Mouse (Mus musculus): ENCODE measurements at regions not wholly inside any gene's neighbourhood (a gene's known extent, or its start where the extent isn't known, plus 50 kb on each side); places are given as distances from the start of the nearest gene placed in this dataset.

- Histone ChIP-seq H3K9ac (replicated peaks; ENCODE audit: low read depth, low read length) (no peak overlapping the region), H3K4me1 (ENCODE audit: control insufficient read depth, insufficient read depth, low read length) (no peaks in the 10 kb centered on the region), H3K27me3 (ENCODE audit: control insufficient read depth, insufficient read depth, low read length) (no peaks in the 10 kb centered on the region), H3K4me3 (ENCODE audit: low read depth, low read length) (no peak overlapping the region), H3K9me3 (ENCODE audit: control insufficient read depth, low read length) (no peaks in the 10 kb centered on the region), H3K36me3 (ENCODE audit: control insufficient read depth, insufficient read depth, low read length) (no peaks in the 10 kb centered on the region), H3K4me2 (ENCODE audit: low read depth, low read length) (no peak overlapping the region), H3K27ac (ENCODE audit: low read depth, low read length) (no peak overlapping the region)
- no peak for ATAC-seq (ENCODE audit: low read depth)
- WGBS = 89% methylated on average over 3 of the region's 3 CpGs
Measured at GRCm38 (mm10) chr2:143243741-143244140, 165.5 kb downstream of the Otor start.

GRCm38 (mm10) chr2:143246131-143246665 lies 167.9 kb downstream of the Otor start:
- no peak overlapping the region for H3K4me3 ChIP-seq (ENCODE audit: low read depth, low read length)
- no peaks in the 10 kb centered on the region for H3K27me3 ChIP-seq (ENCODE audit: control insufficient read depth, insufficient read depth, low read length)
- ATAC-seq (ENCODE audit: low read depth) = no peak
- 85% methylated on average over 4 of the region's 4 CpGs for WGBS
- no peak overlapping the region for H3K4me2 ChIP-seq (ENCODE audit: low read depth, low read length)
- no peak overlapping the region for H3K9ac ChIP-seq (replicated peaks; ENCODE audit: low read depth, low read length)
- no peaks in the 10 kb centered on the region for H3K4me1 ChIP-seq (ENCODE audit: control insufficient read depth, insufficient read depth, low read length)
- H3K27ac ChIP-seq (ENCODE audit: low read depth, low read length) = no peak overlapping the region
- no peaks in the 10 kb centered on the region for H3K9me3 ChIP-seq (ENCODE audit: control insufficient read depth, low read length)
- H3K36me3 ChIP-seq (ENCODE audit: control insufficient read depth, insufficient read depth, low read length) = no peaks in the 10 kb centered on the region

GRCm38 (mm10) chr2:143269026-143269425 lies 190.8 kb downstream of the Otor start:
- Histone ChIP-seq H3K36me3 (ENCODE audit: control insufficient read depth, insufficient read depth, low read length) (no peaks in the 10 kb centered on the region), H3K4me3 (ENCODE audit: low read depth, low read length) (no peak overlapping the region), H3K27me3 (ENCODE audit: control insufficient read depth, insufficient read depth, low read length) (no peaks in the 10 kb centered on the region), H3K4me2 (ENCODE audit: low read depth, low read length) (no peak overlapping the region), H3K4me1 (ENCODE audit: control insufficient read depth, insufficient read depth, low read length) (no peaks in the 10 kb centered on the region), H3K27ac (ENCODE audit: low read depth, low read length) (no peak overlapping the region), H3K9ac (replicated peaks; ENCODE audit: low read depth, low read length) (no peak overlapping the region), H3K9me3 (ENCODE audit: control insufficient read depth, low read length) (no peaks in the 10 kb centered on the region)
- ATAC-seq (ENCODE audit: low read depth) = no peak
- WGBS = 53% methylated on average over 7 of the region's 7 CpGs

- H3K4me2 ChIP-seq (ENCODE audit: low read depth, low read length) = no peak overlapping the region
- no peaks in the 10 kb centered on the region for H3K27me3 ChIP-seq (ENCODE audit: control insufficient read depth, insufficient read depth, low read length)
- no peak overlapping the region for H3K27ac ChIP-seq (ENCODE audit: low read depth, low read length)
- no peaks in the 10 kb centered on the region for H3K36me3 ChIP-seq (ENCODE audit: control insufficient read depth, insufficient read depth, low read length)
- ATAC-seq (ENCODE audit: low read depth) = no peak
- no peak overlapping the region for H3K9ac ChIP-seq (replicated peaks; ENCODE audit: low read depth, low read length)
- 83% methylated on average over 5 of the region's 5 CpGs for whole genome bisulfite sequencing
- no peaks in the 10 kb centered on the region for H3K9me3 ChIP-seq (ENCODE audit: control insufficient read depth, low read length)
- H3K4me1 ChIP-seq (ENCODE audit: control insufficient read depth, insufficient read depth, low read length) = no peaks in the 10 kb centered on the region
- H3K4me3 ChIP-seq (ENCODE audit: low read depth, low read length) = no peak overlapping the region
Measured at GRCm38 (mm10) chr2:143270826-143271225, 192.6 kb downstream of the Otor start.

- Histone ChIP-seq H3K4me2 (ENCODE audit: low read depth, low read length) (no peak overlapping the region), H3K27me3 (ENCODE audit: control insufficient read depth, insufficient read depth, low read length) (no peaks in the 10 kb centered on the region), H3K4me3 (ENCODE audit: low read depth, low read length) (no peak overlapping the region), H3K36me3 (ENCODE audit: control insufficient read depth, insufficient read depth, low read length) (no peaks in the 10 kb centered on the region), H3K9me3 (ENCODE audit: control insufficient read depth, low read length) (no peaks in the 10 kb centered on the region), H3K4me1 (ENCODE audit: control insufficient read depth, insufficient read depth, low read length) (0 out of 2 replicates have a peak, but pooled peaks cover 4% of the 10 kb centered on the region), H3K9ac (replicated peaks; ENCODE audit: low read depth, low read length) (no peak overlapping the region), H3K27ac (ENCODE audit: low read depth, low read length) (no peak overlapping the region)
- WGBS = 63% methylated on average over 4 of the region's 4 CpGs
- peak; percentile 97 for ATAC-seq (ENCODE audit: low read depth)
Measured at GRCm38 (mm10) chr2:143305747-143306570, 227.7 kb downstream of the Otor start.

GRCm38 (mm10) chr2:143306571-143306925 lies 228.3 kb downstream of the Otor start:
- Histone ChIP-seq H3K9me3 (ENCODE audit: control insufficient read depth, low read length) (no peaks in the 10 kb centered on the region), H3K4me1 (ENCODE audit: control insufficient read depth, insufficient read depth, low read length) (0 out of 2 replicates have a peak, but pooled peaks cover 4% of the 10 kb centered on the region), H3K9ac (replicated peaks; ENCODE audit: low read depth, low read length) (no peak overlapping the region), H3K4me2 (ENCODE audit: low read depth, low read length) (no peak overlapping the region), H3K36me3 (ENCODE audit: control insufficient read depth, insufficient read depth, low read length) (no peaks in the 10 kb centered on the region), H3K27ac (ENCODE audit: low read depth, low read length) (no peak overlapping the region), H3K27me3 (ENCODE audit: control insufficient read depth, insufficient read depth, low read length) (no peaks in the 10 kb centered on the region), H3K4me3 (ENCODE audit: low read depth, low read length) (no peak overlapping the region)
- WGBS = 79% methylated on average over 2 of the region's 2 CpGs
- peak; percentile 42; the same call in 1 of the 2 replicates for ATAC-seq (ENCODE audit: low read depth)

GRCm38 (mm10) chr2:143325486-143325885 lies 220.5 kb upstream of the Pcsk2 start:
- Histone ChIP-seq H3K36me3 (ENCODE audit: control insufficient read depth, insufficient read depth, low read length) (no peaks in the 10 kb centered on the region), H3K9me3 (ENCODE audit: control insufficient read depth, low read length) (no peaks in the 10 kb centered on the region), H3K27ac (ENCODE audit: low read depth, low read length) (no peak overlapping the region), H3K9ac (replicated peaks; ENCODE audit: low read depth, low read length) (no peak overlapping the region), H3K4me3 (ENCODE audit: low read depth, low read length) (no peak overlapping the region), H3K4me1 (ENCODE audit: control insufficient read depth, insufficient read depth, low read length) (no peaks in the 10 kb centered on the region), H3K27me3 (ENCODE audit: control insufficient read depth, insufficient read depth, low read length) (no peaks in the 10 kb centered on the region), H3K4me2 (ENCODE audit: low read depth, low read length) (no peak overlapping the region)
- no peak for ATAC-seq (ENCODE audit: low read depth)

- H3K9ac ChIP-seq (replicated peaks; ENCODE audit: low read depth, low read length) = no peak overlapping the region
- ATAC-seq (ENCODE audit: low read depth) = no peak
- H3K4me3 ChIP-seq (ENCODE audit: low read depth, low read length) = no peak overlapping the region
- no peaks in the 10 kb centered on the region for H3K36me3 ChIP-seq (ENCODE audit: control insufficient read depth, insufficient read depth, low read length)
- H3K4me2 ChIP-seq (ENCODE audit: low read depth, low read length) = no peak overlapping the region
- H3K27me3 ChIP-seq (ENCODE audit: control insufficient read depth, insufficient read depth, low read length) = no peaks in the 10 kb centered on the region
- no peaks in the 10 kb centered on the region for H3K9me3 ChIP-seq (ENCODE audit: control insufficient read depth, low read length)
- no peaks in the 10 kb centered on the region for H3K4me1 ChIP-seq (ENCODE audit: control insufficient read depth, insufficient read depth, low read length)
- no peak overlapping the region for H3K27ac ChIP-seq (ENCODE audit: low read depth, low read length)
Measured at GRCm38 (mm10) chr2:143332071-143332470, 213.9 kb upstream of the Pcsk2 start.

GRCm38 (mm10) chr2:143340364-143340763 lies 205.6 kb upstream of the Pcsk2 start:
- H3K27me3 ChIP-seq (ENCODE audit: control insufficient read depth, insufficient read depth, low read length) = no peaks in the 10 kb centered on the region
- no peak overlapping the region for H3K4me2 ChIP-seq (ENCODE audit: low read depth, low read length)
- no peak for ATAC-seq (ENCODE audit: low read depth)
- H3K4me3 ChIP-seq (ENCODE audit: low read depth, low read length) = no peak overlapping the region
- H3K4me1 ChIP-seq (ENCODE audit: control insufficient read depth, insufficient read depth, low read length) = no peaks in the 10 kb centered on the region
- no peaks in the 10 kb centered on the region for H3K9me3 ChIP-seq (ENCODE audit: control insufficient read depth, low read length)
- H3K27ac ChIP-seq (ENCODE audit: low read depth, low read length) = no peak overlapping the region
- H3K9ac ChIP-seq (replicated peaks; ENCODE audit: low read depth, low read length) = no peak overlapping the region
- 82% methylated on average over 5 of the region's 5 CpGs for WGBS
- no peaks in the 10 kb centered on the region for H3K36me3 ChIP-seq (ENCODE audit: control insufficient read depth, insufficient read depth, low read length)

Measured in neural tube, embryonic 14.5 days (tissue).